Comparison of ENCODE assay signal across 21 mouse cellular contexts in the genomic region with DNA sequence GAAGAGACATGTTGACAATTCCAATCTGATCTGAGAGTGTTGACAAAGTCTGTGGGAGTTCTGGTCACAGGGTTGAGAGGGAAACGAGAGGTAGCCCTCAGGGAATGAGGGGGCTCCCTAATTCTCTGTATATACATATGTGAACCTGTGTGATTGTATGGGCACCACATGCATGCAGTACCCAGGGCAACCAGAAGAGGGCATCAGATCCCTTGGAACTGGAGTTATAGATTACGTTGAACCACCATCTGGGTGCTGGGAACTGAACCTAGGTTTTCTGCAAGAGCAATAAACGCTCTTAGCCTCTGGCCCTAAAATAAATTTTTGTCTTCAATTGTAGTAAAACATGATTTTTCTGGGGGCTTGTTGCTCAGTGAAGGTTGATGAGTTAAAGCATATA. TPM values are rescaled to one million over a fixed set of nuclear protein-coding genes. Genes with fewer than 3 reads are reported as not detected.
DNase-seq lines count a peak whose midpoint lies in the region; ATAC-seq and TF ChIP-seq lines count a peak whose summit lies in the region.
"Had no signal": no experiment of that assay in that cellular context is flagged by ENCODE, and none has a peak within 500 bp of the region (broad histone marks: within the 10 kb centered on the region; RNA-seq: fewer than 3 reads in every experiment).

No protein-coding gene starts in this region.

- H3K27me3 ChIP-seq in hindbrain, postnatal 0 days (ENCODE audit: insufficient read depth, low read length): no peaks in the 10 kb centered on the region
- H3K27me3 ChIP-seq in hindbrain, embryonic 14.5 days (ENCODE audit: control insufficient read depth, insufficient read depth, low read length): no peaks in the 10 kb centered on the region
- H3K27me3 ChIP-seq in lung, embryonic 14.5 days (ENCODE audit: insufficient read depth, low read length): no peaks in the 10 kb centered on the region
- H3K27me3 ChIP-seq in stomach, postnatal 0 days (ENCODE audit: control insufficient read depth, insufficient read depth, low read length): no peaks in the 10 kb centered on the region
- H3K27me3 ChIP-seq: forebrain, embryonic 15.5 days; kidney, embryonic 15.5 days; limb, embryonic 15.5 days; midbrain, embryonic 13.5 days; neural tube, embryonic 15.5 days had no signal

- no peak for TF ChIP-seq EP300 in stomach, postnatal 0 days (optimal IDR thresholded peaks at IDR 0.05)

- H3K27ac ChIP-seq in hindbrain, postnatal 0 days: no peak overlapping the region
- no peak overlapping the region for H3K27ac ChIP-seq in hindbrain, embryonic 14.5 days
- H3K27ac ChIP-seq in lung, embryonic 14.5 days (ENCODE audit: low read depth): no peak overlapping the region
- no peak overlapping the region for H3K27ac ChIP-seq in stomach, postnatal 0 days (replicated peaks)
- H3K27ac ChIP-seq: forebrain, embryonic 15.5 days; hindbrain, embryonic 10.5 days; kidney, embryonic 15.5 days; limb, embryonic 15.5 days; midbrain, embryonic 13.5 days; neural tube, embryonic 15.5 days had no signal

- peak; percentile 23; the same call in 1 of the 2 replicates for TF ChIP-seq CTCF in hindbrain, postnatal 0 days (IDR thresholded peaks at IDR 0.05; ENCODE audit: low read depth)
- peak; percentile 36; the same call in 1 of the 2 replicates for TF ChIP-seq CTCF in lung, embryonic 14.5 days (IDR thresholded peaks at IDR 0.05; ENCODE audit: low read depth)
- TF ChIP-seq CTCF in stomach, postnatal 0 days (IDR thresholded peaks at IDR 0.05; ENCODE audit: low read depth): peak; percentile 26; the same call in 1 of the 2 replicates

- no peak overlapping the region for H3K4me2 ChIP-seq in hindbrain, postnatal 0 days (ENCODE audit: low read depth, low read length)
- no peak overlapping the region for H3K4me2 ChIP-seq in hindbrain, embryonic 14.5 days (replicated peaks)
- no peak overlapping the region for H3K4me2 ChIP-seq in lung, embryonic 14.5 days
- H3K4me2 ChIP-seq in stomach, postnatal 0 days (replicated peaks; ENCODE audit: low read depth): no peak overlapping the region
- H3K4me2 ChIP-seq: forebrain, embryonic 15.5 days; kidney, embryonic 15.5 days; limb, embryonic 15.5 days; midbrain, embryonic 13.5 days; neural tube, embryonic 15.5 days had no signal

- H3K4me3 ChIP-seq in hindbrain, postnatal 0 days (ENCODE audit: low read length): no peak overlapping the region
- no peak overlapping the region for H3K4me3 ChIP-seq in hindbrain, embryonic 14.5 days (replicated peaks; ENCODE audit: low read length)
- no peak overlapping the region for H3K4me3 ChIP-seq in lung, embryonic 14.5 days (ENCODE audit: low read depth, low read length)
- H3K4me3 ChIP-seq in stomach, postnatal 0 days (ENCODE audit: low read depth, low read length): no peak overlapping the region
- H3K4me3 ChIP-seq: forebrain, embryonic 15.5 days; hindbrain, embryonic 10.5 days; kidney, embryonic 15.5 days; limb, embryonic 15.5 days; midbrain, embryonic 13.5 days; neural tube, embryonic 15.5 days had no signal

- no peak overlapping the region for H3K9ac ChIP-seq in hindbrain, postnatal 0 days (replicated peaks; ENCODE audit: low read length)
- no peak overlapping the region for H3K9ac ChIP-seq in hindbrain, embryonic 14.5 days
- H3K9ac ChIP-seq in lung, embryonic 14.5 days: no peak overlapping the region
- H3K9ac ChIP-seq in stomach, postnatal 0 days (ENCODE audit: low read length): no peak overlapping the region
- H3K9ac ChIP-seq: forebrain, embryonic 15.5 days; kidney, embryonic 15.5 days; limb, embryonic 15.5 days; midbrain, embryonic 13.5 days; neural tube, embryonic 15.5 days had no signal

- no peaks in the 10 kb centered on the region for H3K9me3 ChIP-seq in hindbrain, postnatal 0 days (ENCODE audit: low read length)
- H3K9me3 ChIP-seq in hindbrain, embryonic 14.5 days (ENCODE audit: control insufficient read depth, low read length): no peaks in the 10 kb centered on the region
- H3K9me3 ChIP-seq in lung, embryonic 14.5 days (ENCODE audit: low read depth, low read length): no peaks in the 10 kb centered on the region
- H3K9me3 ChIP-seq in stomach, postnatal 0 days (ENCODE audit: control insufficient read depth, low read length): no peaks in the 10 kb centered on the region
- H3K9me3 ChIP-seq: forebrain, embryonic 15.5 days; kidney, embryonic 15.5 days; limb, embryonic 15.5 days; midbrain, embryonic 13.5 days; neural tube, embryonic 15.5 days had no signal

- no peaks in the 10 kb centered on the region for H3K4me1 ChIP-seq in hindbrain, postnatal 0 days (ENCODE audit: insufficient read depth, low read length)
- H3K4me1 ChIP-seq in hindbrain, embryonic 14.5 days (replicated peaks; ENCODE audit: control insufficient read depth, insufficient read depth, low read length): 0 out of 2 replicates have a peak, but pooled peaks cover 5% of the 10 kb centered on the region
- no peaks in the 10 kb centered on the region for H3K4me1 ChIP-seq in lung, embryonic 14.5 days (ENCODE audit: insufficient read depth)
- H3K4me1 ChIP-seq in stomach, postnatal 0 days (replicated peaks; ENCODE audit: control insufficient read depth, insufficient read depth): no peaks in the 10 kb centered on the region
- H3K4me1 ChIP-seq: forebrain, embryonic 15.5 days; hindbrain, embryonic 10.5 days; limb, embryonic 15.5 days; midbrain, embryonic 13.5 days; neural tube, embryonic 15.5 days had no signal

- 95% methylated on average over 3 of the region's 3 CpGs for WGBS in hindbrain, postnatal 0 days
- 96% methylated on average over 3 of the region's 3 CpGs for WGBS in hindbrain, embryonic 14.5 days
- WGBS in lung, embryonic 14.5 days: 86% methylated on average over 3 of the region's 3 CpGs
- 86% methylated on average over 3 of the region's 3 CpGs for WGBS in stomach, postnatal 0 days

- H3K36me3 ChIP-seq in hindbrain, postnatal 0 days (ENCODE audit: insufficient read depth, low read length): no peaks in the 10 kb centered on the region
- H3K36me3 ChIP-seq in hindbrain, embryonic 14.5 days (replicated peaks; ENCODE audit: control insufficient read depth, insufficient read depth): no peaks in the 10 kb centered on the region
- H3K36me3 ChIP-seq in lung, embryonic 14.5 days (ENCODE audit: insufficient read depth): no peaks in the 10 kb centered on the region
- no peaks in the 10 kb centered on the region for H3K36me3 ChIP-seq in stomach, postnatal 0 days (ENCODE audit: control insufficient read depth, insufficient read depth, low read length)
- H3K36me3 ChIP-seq: forebrain, embryonic 15.5 days; hindbrain, embryonic 10.5 days; kidney, embryonic 15.5 days; limb, embryonic 15.5 days; midbrain, embryonic 13.5 days; neural tube, embryonic 15.5 days had no signal

- DNase-seq in hindbrain, postnatal 0 days (ENCODE audit: low spot score): no peak
- DNase-seq in hindbrain, embryonic 14.5 days (ENCODE audit: low spot score): no peak
- DNase-seq in lung, embryonic 14.5 days: no peak
- no peak for DNase-seq in lung, postnatal 36 days
- DNase-seq in ES-CJ7 (ENCODE audit: low read depth, low spot score): peak; percentile 42
- no peak for DNase-seq in stomach, postnatal 0 days (ENCODE audit: low spot score)
- no peak for DNase-seq in embryo, embryonic 9.5 days (ENCODE audit: extremely low spot score)
- DNase-seq in kidney, postnatal 36 days: no peak
- DNase-seq: adrenal gland, adult 8-10 months; cerebellum, adult 11 months; cerebellum, postnatal 14 days; gastrocnemius, postnatal 36 days; lung, adult 2 months; right cerebral cortex, postnatal 25 days; thymus, postnatal 36 days had no signal

- ATAC-seq in hindbrain, postnatal 0 days: no peak
- ATAC-seq in hindbrain, embryonic 14.5 days (ENCODE audit: low FRiP score): no peak
- no peak for ATAC-seq in lung, embryonic 14.5 days (ENCODE audit: insufficient read depth)
- no peak for ATAC-seq in stomach, postnatal 0 days (ENCODE audit: low FRiP score, low TSS enrichment)
- ATAC-seq: forebrain, embryonic 15.5 days; midbrain, embryonic 13.5 days had no signal

RNA-seq across cellular contexts. Expression of gene Rasl11a, which starts 11.2 kb away (rescaled TPM):
- total RNA-seq in hindbrain, postnatal 0 days (2014; rRNA removed): 13.3 and 15.4 TPM in 2 replicates
- 13.2 and 13.9 TPM in 2 replicates for polyA plus RNA-seq in hindbrain, postnatal 0 days (2015; fragmentation: Nextera tagmentation; extraction: Ambion mirVana)
- 7.6 and 8.0 TPM in 2 replicates for polyA plus RNA-seq in hindbrain, embryonic 14.5 days (2014; fragmentation: Nextera tagmentation; extraction: Ambion mirVana)
- polyA plus RNA-seq in lung, embryonic 14.5 days (2014; fragmentation: Nextera tagmentation; extraction: Ambion mirVana): 18.6 and 20.4 TPM in 2 replicates
- 13.7 and 13.8 TPM in 2 replicates for polyA plus RNA-seq in stomach, postnatal 0 days (2015; fragmentation: Nextera tagmentation; extraction: Ambion mirVana)

RNA-seq across cellular contexts. Expression of gene Rpl21, which starts 23.4 kb away (rescaled TPM):
- total RNA-seq in hindbrain, postnatal 0 days (2014; rRNA removed): 148 and 151 TPM in 2 replicates
- 346 and 347 TPM in 2 replicates for polyA plus RNA-seq in hindbrain, postnatal 0 days (2015; fragmentation: Nextera tagmentation; extraction: Ambion mirVana)
- polyA plus RNA-seq in hindbrain, embryonic 14.5 days (2014; fragmentation: Nextera tagmentation; extraction: Ambion mirVana): 361 and 419 TPM in 2 replicates
- polyA plus RNA-seq in lung, embryonic 14.5 days (2014; fragmentation: Nextera tagmentation; extraction: Ambion mirVana): 678 and 713 TPM in 2 replicates
- 515 and 522 TPM in 2 replicates for polyA plus RNA-seq in stomach, postnatal 0 days (2015; fragmentation: Nextera tagmentation; extraction: Ambion mirVana)
